In the genomic region with DNA sequence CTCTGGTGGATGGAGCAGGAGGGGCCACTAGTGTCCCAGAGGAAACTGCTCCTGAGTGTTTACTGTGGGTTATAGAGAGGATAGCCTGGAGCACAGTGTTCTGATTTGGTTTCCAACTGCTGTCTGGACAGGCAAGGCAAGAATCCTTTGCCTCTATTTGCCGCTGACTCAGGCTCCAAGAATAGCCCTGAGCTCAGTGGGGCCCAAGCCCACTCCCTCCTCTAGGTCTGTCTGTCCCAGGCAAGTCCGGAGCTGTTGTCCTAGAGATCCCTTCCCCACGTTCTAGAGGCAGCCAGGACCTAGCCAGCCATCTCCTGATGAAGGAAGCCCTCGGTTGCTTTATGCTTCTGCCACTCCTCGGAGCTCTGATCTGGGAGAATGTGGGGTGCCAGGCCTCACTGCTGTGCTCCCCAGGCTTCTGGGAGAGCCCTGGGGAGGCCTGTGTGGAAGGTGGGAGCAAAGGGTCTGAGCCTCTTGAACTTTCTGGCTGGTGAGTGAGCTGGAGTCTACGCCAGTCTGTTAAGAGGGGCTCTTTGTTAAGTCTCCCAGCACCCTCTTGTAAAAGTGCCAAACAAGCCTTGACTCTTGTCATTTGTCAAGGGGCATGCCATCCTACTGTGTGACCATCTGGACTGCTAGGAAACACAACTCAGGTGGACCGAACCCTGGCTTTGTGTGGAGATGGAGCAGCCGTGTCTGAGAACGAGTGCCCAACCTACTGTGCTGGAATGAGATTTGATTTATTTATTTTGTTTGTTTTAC, we compare ENCODE assay signal across 10 mouse cellular contexts. TPM values are rescaled to one million over a fixed set of nuclear protein-coding genes. Genes with fewer than 3 reads are reported as not detected.
DNase-seq lines count a peak whose midpoint lies in the region; ATAC-seq and TF ChIP-seq lines count a peak whose summit lies in the region.
"Had no signal": no experiment of that assay in that cellular context is flagged by ENCODE, and none has a peak within 500 bp of the region (broad histone marks: within the 10 kb centered on the region; RNA-seq: fewer than 3 reads in every experiment).

No protein-coding gene starts in this region.

- no peaks in the 10 kb centered on the region for H3K9me3 ChIP-seq in forebrain, embryonic 11.5 days (ENCODE audit: control insufficient read depth, low read length)
- H3K9me3 ChIP-seq in forebrain, embryonic 16.5 days (ENCODE audit: control insufficient read depth, low read length): no peaks in the 10 kb centered on the region
- H3K9me3 ChIP-seq in lung, embryonic 15.5 days: no peaks in the 10 kb centered on the region
- H3K9me3 ChIP-seq in embryonic facial prominence, embryonic 15.5 days (replicated peaks): no peaks in the 10 kb centered on the region
- H3K9me3 ChIP-seq in limb, embryonic 14.5 days (ENCODE audit: control insufficient read depth, low read length): no peaks in the 10 kb centered on the region

- H3K36me3 ChIP-seq in forebrain, embryonic 11.5 days (ENCODE audit: control insufficient read depth, insufficient read depth, low read length): peaks cover 7% of the 10 kb centered on the region; the same call in 1 of the 2 replicates
- H3K36me3 ChIP-seq in forebrain, embryonic 16.5 days (ENCODE audit: control insufficient read depth, insufficient read depth): peaks cover 37% of the 10 kb centered on the region
- peaks cover 53% of the 10 kb centered on the region for H3K36me3 ChIP-seq in lung, embryonic 15.5 days
- H3K36me3 ChIP-seq in embryonic facial prominence, embryonic 15.5 days: peaks cover 56% of the 10 kb centered on the region
- H3K36me3 ChIP-seq in limb, embryonic 14.5 days (ENCODE audit: control insufficient read depth, insufficient read depth, low read length): peaks cover 54% of the 10 kb centered on the region

- peaks cover 8% of the 10 kb centered on the region for H3K27me3 ChIP-seq in forebrain, embryonic 11.5 days (ENCODE audit: control insufficient read depth, insufficient read depth, low read length)
- H3K27me3 ChIP-seq in forebrain, embryonic 16.5 days (replicated peaks; ENCODE audit: control insufficient read depth, insufficient read depth, low read length): peaks cover 21% of the 10 kb centered on the region
- peaks cover 14% of the 10 kb centered on the region; the same call in 1 of the 2 replicates for H3K27me3 ChIP-seq in lung, embryonic 15.5 days
- H3K27me3 ChIP-seq in embryonic facial prominence, embryonic 15.5 days: no peaks in the 10 kb centered on the region
- peaks cover 9% of the 10 kb centered on the region; the same call in 1 of the 2 replicates for H3K27me3 ChIP-seq in limb, embryonic 14.5 days (ENCODE audit: control insufficient read depth, insufficient read depth, low read length)

- H3K4me2 ChIP-seq in forebrain, embryonic 11.5 days (ENCODE audit: low read depth, low read length, severe bottlenecking): no peak overlapping the region
- no peak overlapping the region for H3K4me2 ChIP-seq in forebrain, embryonic 16.5 days (ENCODE audit: low read length)
- H3K4me2 ChIP-seq in lung, embryonic 15.5 days: no peak overlapping the region
- H3K4me2 ChIP-seq in embryonic facial prominence, embryonic 15.5 days (replicated peaks): peak overlapping the region; percentile 29; the same call in 1 of the 2 replicates
- H3K4me2 ChIP-seq in limb, embryonic 14.5 days (replicated peaks; ENCODE audit: low read depth, low read length, severe bottlenecking): no peak overlapping the region

- H3K27ac ChIP-seq in forebrain, embryonic 11.5 days (ENCODE audit: low read depth, low read length): peak overlapping the region; percentile 37; the same call in 1 of the 2 replicates
- no peak overlapping the region for H3K27ac ChIP-seq in forebrain, embryonic 16.5 days (ENCODE audit: low read length)
- peak overlapping the region; percentile 68 for H3K27ac ChIP-seq in lung, embryonic 15.5 days
- H3K27ac ChIP-seq in embryonic facial prominence, embryonic 15.5 days (replicated peaks): peak overlapping the region; percentile 93
- H3K27ac ChIP-seq in limb, embryonic 14.5 days (replicated peaks; ENCODE audit: low read depth, low read length): peak overlapping the region; percentile 85

- no peak for DNase-seq in forebrain, embryonic 11.5 days (ENCODE audit: low spot score)
- no peak for DNase-seq in lung, postnatal 25 days (ENCODE audit: low spot score)
- no peak for DNase-seq in limb, embryonic 14.5 days (ENCODE audit: low spot score)
- DNase-seq in thymus, postnatal 10 days (ENCODE audit: low spot score in 2 of 2): no peak
- DNase-seq in MN1 (ENCODE audit: low spot score): no peak
- DNase-seq: right cerebral cortex, postnatal 14 days had no signal

- H3K9ac ChIP-seq in forebrain, embryonic 11.5 days (ENCODE audit: low read length): no peak overlapping the region
- H3K9ac ChIP-seq in forebrain, embryonic 16.5 days (replicated peaks; ENCODE audit: low read depth, low read length): no peak overlapping the region
- no peak overlapping the region for H3K9ac ChIP-seq in lung, embryonic 15.5 days
- no peak overlapping the region for H3K9ac ChIP-seq in embryonic facial prominence, embryonic 15.5 days
- H3K9ac ChIP-seq in limb, embryonic 14.5 days (ENCODE audit: low read depth, low read length, severe bottlenecking): no peak overlapping the region

- no peak overlapping the region for H3K4me3 ChIP-seq in forebrain, embryonic 11.5 days (ENCODE audit: low read depth, low read length)
- no peak overlapping the region for H3K4me3 ChIP-seq in forebrain, embryonic 16.5 days (replicated peaks; ENCODE audit: low read length)
- no peak overlapping the region for H3K4me3 ChIP-seq in lung, embryonic 15.5 days
- H3K4me3 ChIP-seq in embryonic facial prominence, embryonic 15.5 days (replicated peaks): no peak overlapping the region
- no peak overlapping the region for H3K4me3 ChIP-seq in limb, embryonic 14.5 days (replicated peaks; ENCODE audit: low read length)

- no peaks in the 10 kb centered on the region; the same call in 1 of the 2 replicates for H3K4me1 ChIP-seq in forebrain, embryonic 11.5 days (replicated peaks; ENCODE audit: control insufficient read depth, insufficient read depth, low read length)
- H3K4me1 ChIP-seq in forebrain, embryonic 16.5 days (replicated peaks; ENCODE audit: control insufficient read depth, insufficient read depth, low read length): no peaks in the 10 kb centered on the region
- H3K4me1 ChIP-seq in lung, embryonic 15.5 days: peaks cover 10% of the 10 kb centered on the region; the same call in 1 of the 2 replicates
- peaks cover 75% of the 10 kb centered on the region for H3K4me1 ChIP-seq in embryonic facial prominence, embryonic 15.5 days
- H3K4me1 ChIP-seq in limb, embryonic 14.5 days (ENCODE audit: control insufficient read depth, insufficient read depth, low read length): peaks cover 25% of the 10 kb centered on the region

- no peak for TF ChIP-seq POLR2A in limb, embryonic 14.5 days (IDR thresholded peaks at IDR 0.05; ENCODE audit: borderline replicate concordance, extremely low read depth, insufficient read depth, insufficient read length)

- WGBS in forebrain, embryonic 11.5 days: 85% methylated on average over 9 of the region's 9 CpGs
- WGBS in forebrain, embryonic 16.5 days: 90% methylated on average over 9 of the region's 9 CpGs
- WGBS in lung, embryonic 15.5 days: 84% methylated on average over 9 of the region's 9 CpGs
- WGBS in embryonic facial prominence, embryonic 15.5 days: 51% methylated on average over 9 of the region's 9 CpGs
- 65% methylated on average over 9 of the region's 9 CpGs for WGBS in limb, embryonic 14.5 days

- ATAC-seq in forebrain, embryonic 11.5 days (replicated peaks; ENCODE audit: low FRiP score): no peak
- ATAC-seq in forebrain, embryonic 16.5 days: no peak
- no peak for ATAC-seq in lung, embryonic 15.5 days (ENCODE audit: borderline replicate concordance, extremely low read depth, low FRiP score, low TSS enrichment)
- ATAC-seq in embryonic facial prominence, embryonic 15.5 days (ENCODE audit: insufficient number of reproducible peaks, low FRiP score, low TSS enrichment, low read depth): no peak; the same call in 1 of the 2 replicates
- no peak for ATAC-seq in limb, embryonic 14.5 days (ENCODE audit: low FRiP score, low read depth)

RNA-seq across cellular contexts. Expression of gene Col7a1, which starts 3.2 kb away (rescaled TPM):
- polyA plus RNA-seq in forebrain, embryonic 11.5 days (2014; fragmentation: Nextera tagmentation; extraction: Ambion mirVana): 2.2 and 3.7 TPM in 2 replicates
- 1.5 and 2.0 TPM in 2 replicates for polyA plus RNA-seq in forebrain, embryonic 16.5 days (2015; fragmentation: Nextera tagmentation; extraction: Ambion mirVana)
- 0.86 and 1.0 TPM in 2 replicates for polyA plus RNA-seq in lung, embryonic 15.5 days (2015; fragmentation: Nextera tagmentation; extraction: Ambion mirVana)
- polyA plus RNA-seq in embryonic facial prominence, embryonic 15.5 days (2015; fragmentation: Nextera tagmentation; extraction: Ambion mirVana): 38.7 and 48.9 TPM in 2 replicates
- polyA plus RNA-seq in limb, embryonic 14.5 days (2012; rRNA removed): 44.6 and 49.9 TPM in 2 replicates
- 17.5 and 25.9 TPM in 2 replicates for polyA plus RNA-seq in limb, embryonic 14.5 days (2014; fragmentation: Nextera tagmentation; extraction: Ambion mirVana)

RNA-seq across cellular contexts. Expression of gene Uqcrc1, which starts 13.7 kb away (rescaled TPM):
- 395 and 436 TPM in 2 replicates for polyA plus RNA-seq in forebrain, embryonic 11.5 days (2014; fragmentation: Nextera tagmentation; extraction: Ambion mirVana)
- 389 and 410 TPM in 2 replicates for polyA plus RNA-seq in forebrain, embryonic 16.5 days (2015; fragmentation: Nextera tagmentation; extraction: Ambion mirVana)
- 437 and 446 TPM in 2 replicates for polyA plus RNA-seq in lung, embryonic 15.5 days (2015; fragmentation: Nextera tagmentation; extraction: Ambion mirVana)
- polyA plus RNA-seq in embryonic facial prominence, embryonic 15.5 days (2015; fragmentation: Nextera tagmentation; extraction: Ambion mirVana): 470 and 480 TPM in 2 replicates
- 347 and 412 TPM in 2 replicates for polyA plus RNA-seq in limb, embryonic 14.5 days (2012; rRNA removed)
- polyA plus RNA-seq in limb, embryonic 14.5 days (2014; fragmentation: Nextera tagmentation; extraction: Ambion mirVana): 455 and 465 TPM in 2 replicates

RNA-seq across cellular contexts. Expression of gene Ucn2, which starts 35.7 kb away (rescaled TPM):
- not detected in 2 replicates for polyA plus RNA-seq in forebrain, embryonic 11.5 days (2014; fragmentation: Nextera tagmentation; extraction: Ambion mirVana)
- polyA plus RNA-seq in forebrain, embryonic 16.5 days (2015; fragmentation: Nextera tagmentation; extraction: Ambion mirVana): not detected in 2 replicates
- not detected in 2 replicates for polyA plus RNA-seq in lung, embryonic 15.5 days (2015; fragmentation: Nextera tagmentation; extraction: Ambion mirVana)
- polyA plus RNA-seq in embryonic facial prominence, embryonic 15.5 days (2015; fragmentation: Nextera tagmentation; extraction: Ambion mirVana): 0.89 and 1.2 TPM in 2 replicates
- 6.2 and 6.5 TPM in 2 replicates for polyA plus RNA-seq in limb, embryonic 14.5 days (2012; rRNA removed)
- polyA plus RNA-seq in limb, embryonic 14.5 days (2014; fragmentation: Nextera tagmentation; extraction: Ambion mirVana): 1.0 and 1.5 TPM in 2 replicates

RNA-seq across cellular contexts. Expression of gene Tmem89, which starts 35.7 kb away (rescaled TPM):
- polyA plus RNA-seq in forebrain, embryonic 11.5 days (2014; fragmentation: Nextera tagmentation; extraction: Ambion mirVana): not detected in 2 replicates
- polyA plus RNA-seq in forebrain, embryonic 16.5 days (2015; fragmentation: Nextera tagmentation; extraction: Ambion mirVana): not detected in 2 replicates
- polyA plus RNA-seq in lung, embryonic 15.5 days (2015; fragmentation: Nextera tagmentation; extraction: Ambion mirVana): 0.25 TPM in 1 of 2 replicates, not detected in the other
- 0.38 and 0.83 TPM in 2 replicates for polyA plus RNA-seq in embryonic facial prominence, embryonic 15.5 days (2015; fragmentation: Nextera tagmentation; extraction: Ambion mirVana)
- 0.24 and 0.44 TPM in 2 replicates for polyA plus RNA-seq in limb, embryonic 14.5 days (2012; rRNA removed)
- polyA plus RNA-seq in limb, embryonic 14.5 days (2014; fragmentation: Nextera tagmentation; extraction: Ambion mirVana): 0.22 TPM in 1 of 2 replicates, not detected in the other
- polyA plus RNA-seq: C2C12 had no signal

RNA-seq across cellular contexts. Expression of gene Pfkfb4, which starts 41.4 kb away (rescaled TPM):
- 12.5 and 12.8 TPM in 2 replicates for polyA plus RNA-seq in forebrain, embryonic 11.5 days (2014; fragmentation: Nextera tagmentation; extraction: Ambion mirVana)
- polyA plus RNA-seq in forebrain, embryonic 16.5 days (2015; fragmentation: Nextera tagmentation; extraction: Ambion mirVana): 27.0 and 34.0 TPM in 2 replicates
- polyA plus RNA-seq in lung, embryonic 15.5 days (2015; fragmentation: Nextera tagmentation; extraction: Ambion mirVana): 10.2 and 11.3 TPM in 2 replicates
- polyA plus RNA-seq in embryonic facial prominence, embryonic 15.5 days (2015; fragmentation: Nextera tagmentation; extraction: Ambion mirVana): 14.0 and 14.9 TPM in 2 replicates
- polyA plus RNA-seq in limb, embryonic 14.5 days (2012; rRNA removed): 14.5 and 19.6 TPM in 2 replicates
- 9.1 and 9.4 TPM in 2 replicates for polyA plus RNA-seq in limb, embryonic 14.5 days (2014; fragmentation: Nextera tagmentation; extraction: Ambion mirVana)
